Comparison of ENCODE assay signal across 8 mouse cellular contexts in the genomic region with DNA sequence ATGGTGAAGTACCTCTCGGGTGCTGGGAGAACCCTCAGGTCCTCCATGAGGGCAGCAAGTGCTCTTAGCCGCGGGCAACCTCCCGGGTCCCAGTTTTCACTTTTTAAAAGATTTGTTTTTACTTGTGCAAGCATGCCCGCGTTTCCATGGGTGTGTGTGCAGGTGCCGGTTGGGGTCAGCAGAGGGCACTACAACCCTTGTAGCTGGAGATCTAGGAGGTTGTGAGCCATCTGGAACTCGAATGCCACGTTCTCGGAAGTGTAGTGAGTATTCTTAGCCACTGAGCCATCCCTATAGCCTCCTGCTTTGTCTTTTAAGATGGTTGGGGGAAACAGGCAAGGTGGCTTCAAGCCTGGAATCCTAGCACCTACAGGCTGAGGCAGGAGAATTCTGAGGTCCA. TPM values are rescaled to one million over a fixed set of nuclear protein-coding genes. Genes with fewer than 3 reads are reported as not detected.
DNase-seq lines count a peak whose midpoint lies in the region.

No protein-coding gene starts in this region.

- DNase-seq in B cell, adult 2 months: peak; percentile 86 to 88
- DNase-seq in T-cell, adult 2 months (ENCODE audit: low spot score): peak; percentile 72
- peak; percentile 84 to 89 for DNase-seq in cerebellum, postnatal 25 days
- DNase-seq in gastrocnemius, adult 8-10 months (ENCODE audit: low spot score in 2 of 2): peak; percentile 57 to 69
- peak; percentile 79 for DNase-seq in kidney, postnatal 10 days
- DNase-seq in lung, adult 18-20 months: peak; percentile 77 to 82
- peak; percentile 23 for DNase-seq in ovary, postnatal 10 days (ENCODE audit: low spot score)
- DNase-seq in thymus, postnatal 14 days: peak; percentile 83

RNA-seq across cellular contexts. Expression of gene Clip2, which starts 44.9 kb away (rescaled TPM):
- 1 to 10 TPM; 1.4 to 2.1 (median 1.9) TPM for total RNA-seq in gastrocnemius, adult 8-10 months (2022)

RNA-seq across cellular contexts. Expression of gene Gtf2ird1, which starts 50.8 kb away (rescaled TPM):
- 10 to 100 TPM; 13.1 to 15.3 (median 14.8) TPM for total RNA-seq in gastrocnemius, adult 8-10 months (2022)

RNA-seq across cellular contexts. Expression of gene Syna, which starts 52.7 kb away (rescaled TPM):
- total RNA-seq in gastrocnemius, adult 8-10 months (2022): not detected

Comparison
In these comparisons a context has a peak if more than half of its experiments do, and no peak if none do; other contexts are left out.
1. Peak in every context shown above with its lines: DNase-seq.
2. DNase-seq: peak in every context shown above with its lines; median percentile 87 in B cell, adult 2 months; 86 in cerebellum, postnatal 25 days; 83 in thymus, postnatal 14 days; 80 in lung, adult 18-20 months; 79 in kidney, postnatal 10 days; 72 in T-cell, adult 2 months; 63 in gastrocnemius, adult 8-10 months; 23 in ovary, postnatal 10 days.